Mouse (Mus musculus) right cerebral cortex, adult 18-20 months (tissue): Measurements from ENCODE around the gene Nudt3.

Source experiments
- DNase-seq: peaks from one replicate; pipeline ENCODE4 v3.0.0; 2022; ENCODE audit warnings: mixed read lengths

Nudt3 gene

GRCm38 (mm10) chr17:27563771-27564244, 59.5 kb downstream of the Nudt3 start:
- DNase-seq = no peak

- DNase-seq = peak; percentile 87
Observed at GRCm38 (mm10) chr17:27561809-27562526, 61.3 kb downstream of the Nudt3 start.

GRCm38 (mm10) chr17:27560926-27561480, 62.3 kb downstream of the Nudt3 start:
- no peak for DNase-seq

GRCm38 (mm10) chr17:27559596-27559995, 63.7 kb downstream of the Nudt3 start:
- no peak for DNase-seq

- DNase-seq = no peak
Observed at GRCm38 (mm10) chr17:27558845-27559244, 64.5 kb downstream of the Nudt3 start.

GRCm38 (mm10) chr17:27557927-27558661, 65.2 kb downstream of the Nudt3 start:
- no peak for DNase-seq

GRCm38 (mm10) chr17:27557181-27557926, 65.9 kb downstream of the Nudt3 start:
- no peak for DNase-seq

GRCm38 (mm10) chr17:27556315-27557011, 66.8 kb downstream of the Nudt3 start, which contains the start of gene Hmga1:
TSS of gene Hmga1 (plus strand) at chr17:27556497.
- peak; percentile 81 for DNase-seq

- no peak for DNase-seq
Observed at GRCm38 (mm10) chr17:27555512-27556172, 67.7 kb downstream of the Nudt3 start.

GRCm38 (mm10) chr17:27555075-27555511, 68.2 kb downstream of the Nudt3 start:
- no peak for DNase-seq

GRCm38 (mm10) chr17:27554062-27554960, 69.0 kb downstream of the Nudt3 start:
- no peak for DNase-seq

- no peak for DNase-seq
Observed at GRCm38 (mm10) chr17:27552215-27553201, 70.8 kb downstream of the Nudt3 start.

GRCm38 (mm10) chr17:27551393-27551940, 71.8 kb downstream of the Nudt3 start:
- DNase-seq = no peak

- DNase-seq = no peak
Observed at GRCm38 (mm10) chr17:27549234-27549633, 74.1 kb downstream of the Nudt3 start.

GRCm38 (mm10) chr17:27547253-27547868, 75.9 kb downstream of the Nudt3 start:
- no peak for DNase-seq

GRCm38 (mm10) chr17:27546574-27547085, 76.7 kb downstream of the Nudt3 start:
- DNase-seq = no peak

GRCm38 (mm10) chr17:27545991-27546390, 77.3 kb downstream of the Nudt3 start:
- DNase-seq = no peak

- peak; percentile 58 for DNase-seq
Observed at GRCm38 (mm10) chr17:27544551-27544950, 78.7 kb downstream of the Nudt3 start.
